Mouse (Mus musculus) Muller cell, postnatal 12 days (primary cell): ENCODE data around the gene Nr5a2.

Experiments
- DNase-seq: peaks from one replicate; pipeline ENCODE4 v3.0.0-alpha.2; 2015; ENCODE audit errors: inconsistent ontology term

Nr5a2 gene

GRCm38 (mm10) chr1:136948511-136949275, 11.6 kb downstream of the Nr5a2 start:
- peak; percentile 56 for DNase-seq

GRCm38 (mm10) chr1:136948127-136948422, 12.2 kb downstream of the Nr5a2 start:
- DNase-seq: no peak

DNA sequence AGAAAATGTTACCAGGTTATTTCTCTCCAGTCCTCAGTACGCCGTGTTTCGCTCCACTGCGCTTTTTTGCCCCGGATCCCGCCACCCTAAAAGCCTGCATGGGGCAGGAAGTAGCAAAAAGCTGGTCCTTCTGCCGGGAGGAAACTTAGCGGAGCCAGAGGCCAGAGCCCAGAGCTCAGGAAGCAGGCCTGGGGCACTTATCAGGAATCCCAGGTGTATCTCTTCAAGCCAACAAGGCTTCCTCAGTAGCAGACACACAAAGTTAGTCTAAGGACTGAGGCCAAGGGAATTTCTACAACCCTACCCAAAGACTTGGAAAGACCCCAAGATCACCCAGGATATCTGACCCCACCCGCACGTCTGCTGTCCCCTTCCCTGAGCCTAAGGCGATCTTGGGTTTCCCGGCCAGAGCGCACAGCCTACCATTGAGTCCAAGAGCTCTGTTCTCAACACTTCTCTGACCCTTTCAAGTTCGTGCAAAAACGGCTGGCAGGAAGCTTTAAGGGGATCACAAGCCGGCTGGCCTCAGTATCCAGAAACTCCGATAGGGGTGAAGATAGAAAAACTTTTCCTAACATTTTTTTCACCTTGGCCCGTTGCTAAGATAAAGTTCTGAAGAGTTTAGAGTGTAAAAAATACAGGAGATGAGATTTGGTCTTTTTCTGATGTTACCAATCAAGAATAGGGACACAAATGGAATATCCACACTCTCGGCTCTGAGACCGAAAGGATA, 12.7 kb downstream of the Nr5a2 start:
- no peak for DNase-seq

DNA sequence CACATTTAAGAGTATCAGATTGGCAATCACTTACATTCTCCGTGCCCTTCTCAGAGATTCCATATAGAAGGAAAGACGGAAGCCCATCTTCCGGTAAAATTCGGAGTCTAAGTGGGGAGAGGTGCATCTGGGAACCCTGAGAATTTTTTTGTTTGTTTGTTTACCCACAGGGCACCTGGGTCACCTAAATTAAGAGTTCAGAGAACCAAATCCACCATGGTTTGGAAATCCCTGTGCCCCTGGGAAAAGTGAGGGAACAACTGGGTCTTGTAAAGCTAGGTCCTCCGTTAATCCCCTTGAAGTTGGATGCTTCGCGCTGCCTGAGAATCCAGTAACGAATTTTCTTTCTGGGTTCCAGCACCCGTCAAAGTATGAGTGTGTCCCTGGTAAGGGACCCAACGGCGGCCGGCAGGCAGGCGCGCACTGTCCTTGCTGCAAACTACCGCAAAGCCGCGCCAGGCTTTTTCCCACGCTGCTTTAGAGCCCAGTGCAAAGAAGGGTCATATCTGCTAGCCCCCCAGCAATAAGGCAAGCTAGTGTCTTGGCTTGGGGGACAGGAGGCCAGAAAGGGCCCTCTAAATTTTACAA, 13.3 kb downstream of the Nr5a2 start:
- peak; percentile 16 for DNase-seq

GRCm38 (mm10) chr1:136946404-136946803, 13.8 kb downstream of the Nr5a2 start:
- DNase-seq: peak; percentile 10

DNA sequence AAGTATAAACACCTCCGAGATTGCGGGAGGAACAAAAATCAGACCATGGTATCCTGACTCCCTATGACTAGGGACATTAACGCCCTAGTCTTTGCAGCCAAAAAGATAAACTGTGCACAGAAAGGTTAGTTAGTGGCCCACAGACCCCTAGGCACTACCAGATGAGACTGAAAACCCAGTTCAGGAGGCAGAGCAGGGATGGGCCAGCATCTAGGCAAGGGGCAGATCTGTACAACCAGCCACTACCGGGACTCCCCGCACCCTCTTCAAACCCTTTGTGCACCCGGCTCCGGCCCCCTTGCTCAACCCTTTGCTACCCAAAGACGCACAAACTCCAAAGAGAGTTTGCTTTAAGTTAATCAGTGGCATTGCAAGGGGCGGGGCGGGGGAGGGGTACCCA, 14.4 kb downstream of the Nr5a2 start:
- DNase-seq: no peak

- DNase-seq: no peak
Measured at GRCm38 (mm10) chr1:136945426-136945825, 14.8 kb downstream of the Nr5a2 start.

DNA sequence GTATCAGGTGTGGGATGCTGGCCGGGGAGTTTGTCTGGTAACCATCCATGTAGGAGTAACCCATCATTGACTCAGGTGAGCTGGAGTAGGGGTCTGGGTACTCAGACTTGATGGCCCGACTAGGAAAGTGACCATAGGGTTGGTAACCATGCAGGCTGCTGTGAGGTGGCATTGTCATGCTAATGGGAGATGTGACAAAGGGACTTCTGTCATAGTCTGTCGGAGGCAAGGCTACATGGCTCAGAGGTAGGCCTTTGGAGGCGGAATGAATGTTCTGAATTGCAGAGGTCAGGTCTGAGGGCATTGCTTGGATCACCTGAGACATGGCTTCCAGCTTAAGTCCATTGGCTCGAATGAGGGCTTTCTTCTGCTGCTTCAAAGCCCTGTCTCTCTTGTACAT, 19.6 kb downstream of the Nr5a2 start:
- DNase-seq: no peak

GRCm38 (mm10) chr1:136939220-136939619, 21.0 kb downstream of the Nr5a2 start:
- DNase-seq: no peak

- no peak for DNase-seq
Measured at GRCm38 (mm10) chr1:136935960-136936324, 24.3 kb downstream of the Nr5a2 start.

DNA sequence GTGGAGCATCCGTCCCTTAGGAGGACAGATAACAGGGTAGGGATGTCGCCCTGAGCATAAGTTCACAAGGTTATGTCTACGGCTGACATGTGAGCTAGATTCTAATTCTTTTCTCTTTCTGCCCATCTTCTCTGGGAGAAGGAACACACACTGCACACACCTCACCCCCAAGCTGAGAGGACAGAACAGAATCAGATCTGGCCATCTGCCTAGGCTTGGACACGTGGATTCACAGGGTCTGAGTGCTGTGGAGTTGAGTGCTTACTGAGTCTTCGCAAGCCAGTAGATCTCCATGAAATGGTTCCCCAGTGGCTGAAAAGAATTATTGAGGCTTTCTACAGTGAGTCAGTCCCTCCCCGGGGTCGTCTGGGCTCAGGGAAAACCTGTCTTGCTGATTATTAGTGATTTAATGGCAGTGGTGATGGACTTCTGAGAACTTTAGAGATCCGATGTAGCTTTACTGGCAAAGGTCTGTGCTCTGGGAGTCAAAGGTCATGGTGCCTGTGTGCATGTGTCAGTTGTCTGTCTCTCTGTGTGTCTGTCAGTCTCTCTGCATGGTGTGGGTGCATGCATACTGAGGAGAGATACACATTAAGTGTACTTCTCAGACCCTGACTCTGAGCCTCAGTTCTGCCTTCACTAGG, 24.8 kb downstream of the Nr5a2 start:
- no peak for DNase-seq

DNA sequence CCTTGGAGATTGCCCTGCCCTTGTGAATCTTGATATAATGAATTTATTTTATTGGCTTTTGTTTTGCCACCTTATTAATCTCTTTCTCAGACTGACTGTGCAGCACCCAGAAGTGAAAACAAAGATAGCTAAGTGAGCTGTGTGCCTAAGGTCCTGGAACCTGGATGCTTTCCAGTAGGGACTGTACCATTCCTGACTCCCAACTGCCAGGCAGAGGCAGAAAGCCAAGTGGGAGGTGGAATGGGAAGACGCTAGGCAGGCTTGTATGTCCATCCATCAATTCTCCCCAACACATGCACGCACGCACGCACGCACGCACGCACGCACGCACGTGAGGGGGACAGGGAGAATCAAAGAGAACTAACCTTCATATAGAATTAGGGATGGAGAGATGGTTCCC, 26.2 kb downstream of the Nr5a2 start:
- DNase-seq: no peak

GRCm38 (mm10) chr1:136931026-136931425, 29.2 kb downstream of the Nr5a2 start:
- no peak for DNase-seq

GRCm38 (mm10) chr1:136929743-136930142, 30.5 kb downstream of the Nr5a2 start:
- DNase-seq: no peak

GRCm38 (mm10) chr1:136927428-136927827, 32.8 kb downstream of the Nr5a2 start:
- no peak for DNase-seq

DNA sequence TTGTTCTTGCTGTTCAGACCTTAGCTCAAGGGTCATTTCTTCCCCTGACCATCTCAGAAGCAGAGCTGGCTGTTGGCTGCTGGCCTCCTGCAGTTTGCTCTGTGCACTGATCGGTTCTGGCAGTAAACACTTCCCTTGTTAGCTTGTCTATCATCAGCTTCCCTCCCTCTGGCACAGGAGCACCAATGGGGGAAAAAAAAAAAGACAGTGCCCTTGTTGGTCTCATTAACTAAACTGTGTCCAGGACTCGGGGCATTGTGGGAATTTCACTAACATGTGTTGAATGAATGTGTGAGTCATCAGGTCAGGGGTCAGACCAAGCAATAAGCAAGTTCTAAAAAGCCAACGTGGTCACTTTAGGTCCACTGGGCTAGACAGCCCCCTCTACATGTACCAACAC, 34.2 kb downstream of the Nr5a2 start:
- peak; percentile 72 for DNase-seq

GRCm38 (mm10) chr1:136920089-136920488, 40.2 kb downstream of the Nr5a2 start:
- no peak for DNase-seq

DNA sequence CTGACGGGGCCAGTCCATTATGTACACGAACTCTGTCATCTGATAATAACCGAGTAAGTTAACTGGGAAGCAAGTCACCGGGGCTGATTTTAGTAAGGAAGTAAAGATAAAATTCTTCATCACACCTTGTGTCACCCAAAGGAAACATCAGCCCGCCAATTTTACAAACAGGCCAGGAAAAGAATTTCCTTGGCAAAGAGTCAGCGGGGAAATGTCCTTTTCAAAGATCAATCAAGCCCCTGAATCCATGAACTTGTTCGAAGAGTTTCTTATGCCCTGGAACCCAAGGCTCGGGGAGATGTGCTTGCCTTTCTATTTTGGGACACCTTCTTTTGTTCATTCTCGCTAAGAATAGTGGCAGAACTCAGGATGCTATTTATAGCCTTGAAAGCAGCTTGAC, 41.5 kb downstream of the Nr5a2 start:
- DNase-seq: no peak

- DNase-seq: peak; percentile 94
Measured at GRCm38 (mm10) chr1:136915438-136915837, 44.8 kb downstream of the Nr5a2 start.

GRCm38 (mm10) chr1:136911996-136912395, 48.3 kb downstream of the Nr5a2 start:
- DNase-seq: no peak

- no peak for DNase-seq
Measured at GRCm38 (mm10) chr1:136911594-136911860, 48.7 kb downstream of the Nr5a2 start.

DNA sequence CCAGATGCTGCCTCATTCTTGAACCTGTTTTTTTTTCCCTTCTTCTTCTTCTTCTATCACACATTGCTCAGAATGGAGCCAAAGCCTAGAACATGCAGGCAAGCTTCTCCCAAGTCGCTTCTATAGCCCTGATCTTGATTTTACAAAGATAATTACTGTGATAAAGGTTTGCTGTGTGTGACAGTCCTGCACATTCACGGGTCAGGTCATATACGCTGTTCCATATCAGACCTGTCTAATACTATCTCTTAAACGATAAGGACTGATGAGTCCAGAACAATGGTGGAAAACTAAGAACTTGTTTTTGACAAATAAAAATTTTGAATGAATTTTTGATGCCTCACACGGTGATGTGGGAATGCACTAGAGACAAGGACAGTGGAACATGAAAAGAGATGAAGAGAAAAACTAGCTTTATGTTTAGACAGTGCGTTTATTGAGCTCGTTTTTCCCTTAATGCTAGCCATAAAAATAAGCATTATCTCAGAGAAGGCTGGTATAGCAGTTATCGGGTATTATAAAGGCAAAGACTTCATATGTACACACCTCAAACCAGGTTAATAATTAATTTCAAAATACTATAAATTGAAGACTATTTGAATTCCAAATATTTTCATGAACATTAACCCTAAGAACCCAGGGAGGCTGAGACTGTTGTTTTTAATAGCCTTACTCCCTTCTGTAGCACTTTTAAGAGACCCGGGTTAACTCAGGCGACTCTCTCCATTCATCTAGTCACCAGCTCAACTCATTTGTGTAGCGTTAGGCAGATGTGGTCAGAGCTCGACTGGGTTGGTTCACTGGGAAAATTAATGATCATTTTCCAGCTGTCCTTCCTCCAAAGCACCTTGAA, 49.3 kb downstream of the Nr5a2 start:
- DNase-seq: no peak
